Mouse (Mus musculus) midbrain, embryonic 11.5 days (tissue): ENCODE measurements around the gene Wif1. TPM values are rescaled to one million over a fixed set of nuclear protein-coding genes. Genes with fewer than 3 reads are reported as not detected.
A peak's percentile ranks its signal among the peaks of the same experiment; 100 is the strongest.

Source experiments
- ATAC-seq: fragments of 200-750 bp; cut with Nextera tagmentation; 2 replicates; pipeline ENCODE4 v1.8.0; 2017; ENCODE audit warnings: moderate TSS enrichment, moderate library complexity; ENCODE audit not compliant: low FRiP score
- DNase-seq: peaks from one replicate; pipeline ENCODE4 v3.0.0; 2015; ENCODE audit warnings: low spot score; ENCODE audit errors: missing footprints
- H3K27ac ChIP-seq: fragments of 300-500 bp; sonication (generic); 2 replicates; pipeline ENCODE4 v1.5.1; 2014; ENCODE audit warnings: low read depth, low read length
- H3K27me3 ChIP-seq: fragments of 300-500 bp; sonication (generic); 2 replicates; pipeline ENCODE4 v1.6.1; 2014; ENCODE audit warnings: mild to moderate bottlenecking, low read length, moderate library complexity, mixed read lengths; ENCODE audit not compliant: control insufficient read depth, insufficient read depth
- H3K36me3 ChIP-seq: fragments of 300-500 bp; sonication (generic); 2 replicates; pipeline ENCODE4 v1.6.1; 2014; ENCODE audit warnings: mild to moderate bottlenecking, low read length, moderate library complexity, mixed read lengths; ENCODE audit not compliant: control insufficient read depth, insufficient read depth
- H3K4me1 ChIP-seq: fragments of 300-500 bp; sonication (generic); 2 replicates; pipeline ENCODE4 v1.6.1; 2014; ENCODE audit warnings: low read length; ENCODE audit not compliant: control insufficient read depth, insufficient read depth
- H3K4me2 ChIP-seq: fragments of 300-500 bp; sonication (generic); 2 replicates; pipeline ENCODE4 v1.6.1; 2014; ENCODE audit warnings: mild to moderate bottlenecking, moderate library complexity
- H3K4me3 ChIP-seq: fragments of 300-500 bp; sonication (generic); 2 replicates; pipeline ENCODE4 v1.5.1; 2014; ENCODE audit warnings: low read depth, low read length
- H3K9ac ChIP-seq: fragments of 300-500 bp; sonication (generic); 2 replicates; pipeline ENCODE4 v1.6.1; 2014; ENCODE audit warnings: low read length
- H3K9me3 ChIP-seq: fragments of 300-500 bp; sonication (generic); 2 replicates; pipeline ENCODE4 v1.6.1; 2016; ENCODE audit warnings: low read length; ENCODE audit not compliant: control insufficient read depth
- whole genome bisulfite sequencing: fragments of 180-500 bp; shearing (Covaris S2); extraction: QIAGEN DNeasy Blood & Tissue Kit; methylation state at CpG from one replicate; pipeline ENCODE4 v1.1.7; 2014; 5-methylcytosine and 5-hydroxymethylcytosine counted together
- polyA plus RNA-seq: library from polyadenylated mRNA; unstranded; fragments of >200 nt; fragmentation: Nextera tagmentation; extraction: Ambion mirVana; gene quantifications from 2 replicates; pipeline ENCODE4 v1.2.1, GENCODE M21; 2014

The Wif1 gene
- polyA plus RNA-seq, 1 experiment from 2014 or later = 4.1 TPM

- no peak overlapping the region for H3K9ac ChIP-seq
- no peak overlapping the region for H3K4me3 ChIP-seq
- no peaks in the 10 kb centered on the region for H3K4me1 ChIP-seq
- no peaks in the 10 kb centered on the region for H3K27me3 ChIP-seq
- ATAC-seq (peak; percentile 67; the same call in 1 of the 2 replicates), DNase-seq (no peak)
- no peaks in the 10 kb centered on the region for H3K9me3 ChIP-seq
- no peaks in the 10 kb centered on the region for H3K36me3 ChIP-seq
- peak overlapping the region; percentile 5; the same call in 1 of the 2 replicates for H3K4me2 ChIP-seq
- no peak overlapping the region for H3K27ac ChIP-seq
- WGBS = 4% methylated on average over 6 of the region's 6 CpGs
Observed at GRCm38 (mm10) chr10:121089312-121089711, 55.6 kb downstream of the Wif1 start.

DNA sequence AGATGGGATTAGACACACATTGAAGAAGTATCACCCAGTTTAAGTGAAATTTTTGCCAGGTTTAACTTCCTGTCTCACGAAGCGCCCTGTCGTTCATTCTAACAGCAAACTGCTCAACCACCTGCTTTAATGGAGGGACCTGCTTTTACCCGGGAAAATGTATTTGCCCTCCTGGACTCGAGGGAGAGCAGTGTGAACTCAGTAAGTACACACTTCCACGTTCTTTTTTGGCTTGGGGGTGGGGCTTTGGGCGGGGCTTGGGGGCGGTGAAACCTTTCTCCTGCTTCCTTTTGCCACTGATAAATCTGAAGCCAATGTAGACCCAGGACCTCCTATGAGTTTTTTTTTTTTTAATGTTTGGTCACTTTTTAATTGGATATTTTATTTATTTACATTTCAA is 56.2 kb downstream of the Wif1 start:
- H3K27ac ChIP-seq = no peak overlapping the region
- no peak overlapping the region for H3K4me2 ChIP-seq
- H3K4me3 ChIP-seq = no peak overlapping the region
- no peak for DNase-seq
- no peaks in the 10 kb centered on the region for H3K27me3 ChIP-seq
- no peaks in the 10 kb centered on the region for H3K36me3 ChIP-seq
- no peak overlapping the region for H3K9ac ChIP-seq
- no peaks in the 10 kb centered on the region for H3K4me1 ChIP-seq
- H3K9me3 ChIP-seq = no peaks in the 10 kb centered on the region
- no peak for ATAC-seq
- WGBS = 24% methylated on average over 8 of the region's 8 CpGs

DNA sequence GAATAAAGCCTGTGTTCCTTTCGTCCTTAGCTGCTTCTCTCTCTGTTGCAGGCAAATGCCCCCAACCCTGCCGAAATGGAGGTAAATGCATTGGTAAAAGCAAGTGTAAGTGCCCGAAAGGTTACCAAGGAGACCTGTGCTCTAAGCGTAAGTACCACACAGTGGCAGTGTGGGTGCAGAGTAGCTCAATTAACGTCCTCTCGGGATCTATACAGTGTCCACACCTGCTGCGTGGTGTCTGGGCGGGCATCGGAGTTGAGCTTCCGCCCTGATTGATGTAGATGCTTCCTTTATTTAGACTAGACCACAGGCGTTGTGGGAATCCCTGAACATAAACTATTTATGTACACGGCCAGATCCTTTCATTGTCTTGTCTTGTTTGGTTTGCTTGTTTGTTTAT is 62.2 kb downstream of the Wif1 start:
- no peak overlapping the region for H3K9ac ChIP-seq
- no peak overlapping the region for H3K4me2 ChIP-seq
- no peaks in the 10 kb centered on the region for H3K4me1 ChIP-seq
- no peak for DNase-seq
- no peaks in the 10 kb centered on the region for H3K36me3 ChIP-seq
- no peaks in the 10 kb centered on the region for H3K27me3 ChIP-seq
- H3K9me3 ChIP-seq = no peaks in the 10 kb centered on the region
- H3K4me3 ChIP-seq = no peak overlapping the region
- WGBS = 53% methylated on average over 12 of the region's 12 CpGs
- no peak overlapping the region for H3K27ac ChIP-seq
- no peak for ATAC-seq

- Histone ChIP-seq H3K9ac (no peak overlapping the region), H3K4me3 (no peak overlapping the region), H3K4me1 (no peaks in the 10 kb centered on the region), H3K9me3 (no peaks in the 10 kb centered on the region; the same call in 1 of the 2 replicates), H3K27ac (no peak overlapping the region), H3K27me3 (no peaks in the 10 kb centered on the region), H3K4me2 (no peak overlapping the region), H3K36me3 (no peaks in the 10 kb centered on the region)
- WGBS = 76% methylated on average over 12 of the region's 12 CpGs
- no peak for ATAC-seq
- DNase-seq = no peak
Observed at GRCm38 (mm10) chr10:121098263-121098662, 64.5 kb downstream of the Wif1 start.

DNA sequence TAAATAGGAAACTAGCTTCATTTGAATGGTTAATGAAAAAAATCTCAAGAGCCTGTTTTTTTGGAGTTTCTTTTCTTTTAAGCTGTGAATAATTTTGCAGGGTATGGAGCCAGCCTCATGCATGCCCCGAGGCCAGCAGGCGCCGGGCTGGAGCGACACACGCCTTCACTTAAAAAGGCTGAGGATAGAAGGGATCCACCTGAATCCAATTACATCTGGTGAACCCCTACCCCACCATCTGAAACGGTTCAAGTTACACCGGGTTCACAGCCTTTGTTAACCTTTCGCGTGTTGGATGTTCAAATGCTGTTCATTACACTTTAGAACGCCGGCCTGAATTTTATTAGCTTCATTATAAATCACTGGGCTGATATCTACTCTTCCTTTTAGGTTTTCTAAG is 65.9 kb downstream of the Wif1 start:
- Histone ChIP-seq H3K4me2 (no peak overlapping the region), H3K27ac (no peak overlapping the region), H3K4me3 (no peak overlapping the region), H3K9ac (no peak overlapping the region), H3K27me3 (no peaks in the 10 kb centered on the region), H3K36me3 (no peaks in the 10 kb centered on the region), H3K4me1 (no peaks in the 10 kb centered on the region), H3K9me3 (no peaks in the 10 kb centered on the region; the same call in 1 of the 2 replicates)
- whole genome bisulfite sequencing = 73% methylated on average over 11 of the region's 11 CpGs
- ATAC-seq (no peak), DNase-seq (no peak)

GRCm38 (mm10) chr10:121116115-121116514 is 82.4 kb downstream of the Wif1 start:
- no peaks in the 10 kb centered on the region for H3K27me3 ChIP-seq
- H3K9me3 ChIP-seq = no peaks in the 10 kb centered on the region
- no peaks in the 10 kb centered on the region for H3K36me3 ChIP-seq
- H3K4me3 ChIP-seq = no peak overlapping the region
- no peak for DNase-seq
- H3K4me2 ChIP-seq = no peak overlapping the region
- H3K4me1 ChIP-seq = no peaks in the 10 kb centered on the region
- H3K9ac ChIP-seq = no peak overlapping the region
- ATAC-seq = no peak
- H3K27ac ChIP-seq = no peak overlapping the region

DNA sequence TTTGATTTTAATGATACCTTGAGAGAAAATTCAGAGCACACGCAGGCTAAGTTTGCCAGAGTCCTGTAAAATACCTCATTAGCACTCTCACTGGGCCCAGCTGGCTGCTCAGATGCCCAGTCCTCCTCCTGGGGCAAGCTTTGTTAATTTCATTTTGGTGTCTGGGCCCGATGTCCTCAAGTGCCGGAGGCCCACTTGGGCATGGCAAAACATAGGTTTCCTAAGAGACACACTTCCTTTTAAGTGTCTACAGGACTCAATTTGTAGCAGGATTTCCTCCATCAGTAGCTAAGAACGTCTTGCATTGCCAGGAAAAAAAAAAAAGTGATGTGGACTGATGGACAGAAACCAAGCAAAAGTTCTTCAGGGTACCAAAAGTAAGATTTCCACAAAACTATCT is 82.9 kb downstream of the Wif1 start:
- Histone ChIP-seq H3K27ac (no peak overlapping the region), H3K4me1 (no peaks in the 10 kb centered on the region), H3K27me3 (no peaks in the 10 kb centered on the region), H3K9ac (no peak overlapping the region), H3K4me3 (no peak overlapping the region), H3K4me2 (no peak overlapping the region), H3K9me3 (no peaks in the 10 kb centered on the region), H3K36me3 (no peaks in the 10 kb centered on the region)
- no peak for DNase-seq
- no peak for ATAC-seq
- 67% methylated on average over 4 of the region's 4 CpGs for WGBS

- Histone ChIP-seq H3K36me3 (no peaks in the 10 kb centered on the region), H3K4me3 (no peak overlapping the region), H3K9ac (no peak overlapping the region), H3K9me3 (no peaks in the 10 kb centered on the region), H3K4me1 (no peaks in the 10 kb centered on the region), H3K27ac (no peak overlapping the region), H3K27me3 (no peaks in the 10 kb centered on the region), H3K4me2 (no peak overlapping the region)
- 90% methylated on average over 6 of the region's 6 CpGs for WGBS
- ATAC-seq (no peak), DNase-seq (no peak)
Observed at GRCm38 (mm10) chr10:121120751-121121150, 87.0 kb downstream of the Wif1 start.

- Histone ChIP-seq H3K27me3 (no peaks in the 10 kb centered on the region), H3K4me2 (no peak overlapping the region), H3K9ac (no peak overlapping the region), H3K9me3 (no peaks in the 10 kb centered on the region), H3K27ac (no peak overlapping the region), H3K36me3 (no peaks in the 10 kb centered on the region), H3K4me1 (no peaks in the 10 kb centered on the region), H3K4me3 (no peak overlapping the region)
- DNase-seq (no peak), ATAC-seq (no peak)
- 94% methylated on average over 16 of the region's 16 CpGs for WGBS
Observed at GRCm38 (mm10) chr10:121124481-121124880, 90.7 kb downstream of the Wif1 start.
